ENCODE assay signal across 15 mouse cellular contexts in genomic region chr2:42540172-42540571, GRCm38 (mm10).
"Had no signal": no experiment of that assay in that cellular context is flagged by ENCODE, and none has a peak within 500 bp of the region (broad histone marks: within the 10 kb centered on the region; RNA-seq: fewer than 3 reads in every experiment).

No protein-coding gene starts in this region.

- H3K9ac ChIP-seq: lung, embryonic 14.5 days; midbrain, embryonic 13.5 days; midbrain, embryonic 15.5 days; neural tube, embryonic 12.5 days had no signal

- DNase-seq: lung, adult 18-20 months; lung, embryonic 14.5 days; lung, postnatal 10 days; lung, postnatal 4 days; right cerebral cortex, postnatal 14 days; right cerebral cortex, postnatal 4 days; spleen, adult 18-20 months; thymus, adult 2 months; thymus, postnatal 25 days; thymus, postnatal 4 days had no signal

- H3K4me2 ChIP-seq: lung, embryonic 14.5 days; midbrain, embryonic 11.5 days; midbrain, embryonic 13.5 days; midbrain, embryonic 15.5 days; neural tube, embryonic 12.5 days had no signal

- ATAC-seq: midbrain, embryonic 13.5 days; midbrain, embryonic 15.5 days had no signal

- H3K9me3 ChIP-seq: megakaryocyte, embryonic 14.5 days; midbrain, embryonic 13.5 days; midbrain, embryonic 15.5 days; neural tube, embryonic 12.5 days had no signal

- H3K36me3 ChIP-seq: midbrain, embryonic 13.5 days; midbrain, embryonic 15.5 days; neural tube, embryonic 12.5 days had no signal

- H3K4me3 ChIP-seq: megakaryocyte, embryonic 14.5 days; midbrain, embryonic 13.5 days; midbrain, embryonic 15.5 days; neural tube, embryonic 12.5 days had no signal

- H3K27me3 ChIP-seq: megakaryocyte, embryonic 14.5 days; midbrain, embryonic 13.5 days; midbrain, embryonic 15.5 days; neural tube, embryonic 12.5 days had no signal

- H3K4me1 ChIP-seq: megakaryocyte, embryonic 14.5 days; neural tube, embryonic 12.5 days had no signal

- H3K27ac ChIP-seq: midbrain, embryonic 13.5 days; midbrain, embryonic 15.5 days; neural tube, embryonic 12.5 days had no signal
